Mouse (Mus musculus): ENCODE measurements around the gene Sh3gl3.

Gene Sh3gl3

GRCm38 (mm10) chr7:82235486-82235885 is 61.8 kb downstream of the Sh3gl3 start:
- no peak for DNase-seq (ENCODE audit: extremely low spot score)

GRCm38 (mm10) chr7:82236152-82236898 is 62.7 kb downstream of the Sh3gl3 start:
- no peak for DNase-seq (ENCODE audit: extremely low spot score)

- no peak for DNase-seq (ENCODE audit: extremely low spot score)
Observed at GRCm38 (mm10) chr7:82236899-82237162, 63.2 kb downstream of the Sh3gl3 start.

- DNase-seq (ENCODE audit: extremely low spot score), result no peak
Observed at GRCm38 (mm10) chr7:82240424-82241240, 67.0 kb downstream of the Sh3gl3 start.

- no peak for DNase-seq (ENCODE audit: extremely low spot score)
Observed at GRCm38 (mm10) chr7:82244701-82245100, 71.1 kb downstream of the Sh3gl3 start.

GRCm38 (mm10) chr7:82248953-82249695 is 75.5 kb downstream of the Sh3gl3 start:
- no peak for DNase-seq (ENCODE audit: extremely low spot score)

- DNase-seq (ENCODE audit: extremely low spot score), result no peak
Observed at GRCm38 (mm10) chr7:82253309-82253708, 79.7 kb downstream of the Sh3gl3 start.

- DNase-seq (ENCODE audit: extremely low spot score), result no peak
Observed at GRCm38 (mm10) chr7:82256936-82257335, 83.3 kb downstream of the Sh3gl3 start.

GRCm38 (mm10) chr7:82257530-82257929 is 83.9 kb downstream of the Sh3gl3 start:
- DNase-seq (ENCODE audit: extremely low spot score), result no peak

GRCm38 (mm10) chr7:82260210-82260609 is 86.6 kb downstream of the Sh3gl3 start:
- DNase-seq (ENCODE audit: extremely low spot score), result peak; percentile 54

- peak; percentile 61 for DNase-seq (ENCODE audit: extremely low spot score)
Observed at GRCm38 (mm10) chr7:82263141-82263540, 89.5 kb downstream of the Sh3gl3 start.

GRCm38 (mm10) chr7:82264119-82264518 is 90.5 kb downstream of the Sh3gl3 start:
- DNase-seq (ENCODE audit: extremely low spot score), result no peak

- no peak for DNase-seq (ENCODE audit: extremely low spot score)
Observed at GRCm38 (mm10) chr7:82265365-82265764, 91.7 kb downstream of the Sh3gl3 start.

GRCm38 (mm10) chr7:82269948-82270347 is 96.3 kb downstream of the Sh3gl3 start:
- DNase-seq (ENCODE audit: extremely low spot score), result no peak

- DNase-seq (ENCODE audit: extremely low spot score), result no peak
Observed at GRCm38 (mm10) chr7:82271742-82272141, 98.1 kb downstream of the Sh3gl3 start.

GRCm38 (mm10) chr7:82272875-82273274 is 99.2 kb downstream of the Sh3gl3 start:
- DNase-seq (ENCODE audit: extremely low spot score), result peak; percentile 25

- peak; percentile 50 for DNase-seq (ENCODE audit: extremely low spot score)
Observed at GRCm38 (mm10) chr7:82274011-82274709, 100.5 kb downstream of the Sh3gl3 start.

- no peak for DNase-seq (ENCODE audit: extremely low spot score)
Observed at GRCm38 (mm10) chr7:82274975-82275374, 101.3 kb downstream of the Sh3gl3 start.

- DNase-seq (ENCODE audit: extremely low spot score), result no peak
Observed at GRCm38 (mm10) chr7:82275529-82276204, 102.0 kb downstream of the Sh3gl3 start.

GRCm38 (mm10) chr7:82282011-82282410 is 108.4 kb downstream of the Sh3gl3 start:
- no peak for DNase-seq (ENCODE audit: extremely low spot score)

GRCm38 (mm10) chr7:82282464-82282863 is 108.8 kb downstream of the Sh3gl3 start:
- no peak for DNase-seq (ENCODE audit: extremely low spot score)

Measured in embryo, embryonic 9.5 days (tissue).